8 mouse cellular contexts compared by ENCODE assay signal in the genomic region with DNA sequence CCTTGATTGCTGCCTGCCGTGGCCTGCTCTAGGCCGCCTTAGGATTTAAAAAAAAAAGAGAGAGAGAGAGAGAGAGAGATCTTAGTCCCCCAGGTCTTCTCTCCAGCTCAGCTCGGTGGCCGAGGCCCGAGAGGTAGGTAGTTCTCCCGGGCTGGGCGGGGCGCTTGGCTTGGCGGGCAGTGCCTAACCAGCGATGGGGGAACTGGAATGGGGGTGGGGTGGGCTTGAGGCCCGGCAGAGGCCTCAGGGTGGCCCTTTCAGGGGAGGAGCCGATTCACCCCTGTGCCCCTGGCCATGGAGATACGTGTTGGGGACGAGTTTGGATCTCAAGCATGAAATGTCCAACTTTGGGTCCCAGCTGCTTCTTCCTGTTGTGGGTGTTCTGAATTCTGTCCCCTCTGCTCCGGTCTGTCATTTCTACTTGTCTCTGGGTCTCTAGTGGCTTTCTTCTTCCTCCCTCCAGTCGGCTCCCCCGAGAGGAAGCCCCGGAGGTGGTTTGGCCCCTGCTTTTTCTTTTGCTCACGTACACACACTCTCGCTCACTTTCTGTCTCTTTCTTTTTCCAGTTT. TPM values are rescaled to one million over a fixed set of nuclear protein-coding genes. Genes with fewer than 3 reads are reported as not detected.
DNase-seq lines count a peak whose midpoint lies in the region; ATAC-seq and TF ChIP-seq lines count a peak whose summit lies in the region.

No protein-coding gene starts in this region.

- no peak for TF ChIP-seq POLR2A in kidney, adult 2 months (IDR thresholded peaks at IDR 0.05; ENCODE audit: low read depth, low read length)

- H3K27ac ChIP-seq in kidney, adult 2 months (ENCODE audit: insufficient read depth, low read depth, low read length), result peak overlapping the region; percentile 78
- H3K27ac ChIP-seq in lung, postnatal 0 days (ENCODE audit: low read length), result peak overlapping the region; percentile 97

- H3K9ac ChIP-seq in lung, postnatal 0 days (replicated peaks; ENCODE audit: low read depth), result peak overlapping the region; percentile 79

- peak overlapping the region; percentile 71 for H3K4me3 ChIP-seq in kidney, adult 2 months (ENCODE audit: insufficient read depth, low read depth, low read length)
- peak overlapping the region; percentile 74 for H3K4me3 ChIP-seq in lung, postnatal 0 days (ENCODE audit: low read depth, low read length)

- TF ChIP-seq CTCF in kidney, adult 2 months (conservative IDR thresholded peaks at IDR 0.05; ENCODE audit: insufficient read depth, insufficient read length, low read depth, low read length), result no peak
- no peak for TF ChIP-seq CTCF in lung, postnatal 0 days (IDR thresholded peaks at IDR 0.05)

- no peaks in the 10 kb centered on the region for H3K27me3 ChIP-seq in kidney, adult 2 months (replicated peaks; ENCODE audit: control insufficient read depth, insufficient read depth, low read length)
- no peaks in the 10 kb centered on the region for H3K27me3 ChIP-seq in lung, postnatal 0 days (replicated peaks; ENCODE audit: insufficient read depth, low read length)

- H3K4me1 ChIP-seq in kidney, adult 2 months (ENCODE audit: control insufficient read depth, insufficient read depth, low read length), result 0 out of 2 replicates have a peak, but pooled peaks cover 6% of the 10 kb centered on the region
- H3K4me1 ChIP-seq in lung, postnatal 0 days (ENCODE audit: insufficient read depth, low read depth, low read length), result peaks cover 3% of the 10 kb centered on the region

- DNase-seq in kidney, adult 18-20 months, result peak; percentile 79
- no peak for DNase-seq in kidney, adult 11 months
- DNase-seq in cerebellum, postnatal 25 days, result peak; percentile 67 to 77
- DNase-seq in gastrocnemius, postnatal 4 days (ENCODE audit: low spot score in 2 of 2), result peak; percentile 62 to 79
- peak; percentile 73 for DNase-seq in kidney, adult 2 months
- peak; percentile 75 for DNase-seq in lung, postnatal 0 days (ENCODE audit: low spot score)
- DNase-seq in ovary, postnatal 14 days (ENCODE audit: low spot score), result peak; percentile 52
- DNase-seq in layer of hippocampus, postnatal 25 days (ENCODE audit: extremely low spot score in 1 of 2, low spot score in 1 of 2), result no peak

- H3K4me2 ChIP-seq in lung, postnatal 0 days (replicated peaks; ENCODE audit: low read depth, low read length), result peak overlapping the region; percentile 97

- under 1% methylated on average over 19 of the region's 20 CpGs for WGBS in kidney, adult 2 months
- 2% methylated on average over 18 of the region's 20 CpGs for WGBS in lung, postnatal 0 days

- peak; percentile 38 for ATAC-seq in lung, postnatal 0 days

- no peaks in the 10 kb centered on the region for H3K36me3 ChIP-seq in kidney, adult 2 months (ENCODE audit: control insufficient read depth, insufficient read depth, low read length)
- peaks cover under 1% of the 10 kb centered on the region; the same call in 1 of the 2 replicates for H3K36me3 ChIP-seq in lung, postnatal 0 days (ENCODE audit: insufficient read depth, low read length)

- no peaks in the 10 kb centered on the region for H3K9me3 ChIP-seq in lung, postnatal 0 days (ENCODE audit: low read length)

- TF ChIP-seq EP300 in lung, postnatal 0 days (IDR thresholded peaks at IDR 0.05), result no peak

RNA-seq across cellular contexts. Expression of gene Tsc22d4, which starts 0.8 kb away (rescaled TPM):
- total RNA-seq in gastrocnemius, postnatal 4 days (2021), result 100 to 1,000 TPM; 162 to 187 TPM
- polyA plus RNA-seq in kidney, adult 2 months (2012; rRNA removed), result 71.2 and 78.4 TPM in 2 replicates
- 119 and 129 TPM in 2 replicates for polyA plus RNA-seq in lung, postnatal 0 days (2015; fragmentation: Nextera tagmentation; extraction: Ambion mirVana)
- 100 to 1,000 TPM; 203 to 214 TPM for total RNA-seq in layer of hippocampus, postnatal 25 days (2021)

RNA-seq across cellular contexts. Expression of gene Nyap1, which starts 5.0 kb away (rescaled TPM):
- total RNA-seq in gastrocnemius, postnatal 4 days (2021), result 1 to 10 TPM in 1 of 2 experiments, under 1 TPM in 1; 0.73 to 1.2 TPM
- 3.1 and 4.1 TPM in 2 replicates for polyA plus RNA-seq in kidney, adult 2 months (2012; rRNA removed)
- 0.51 and 0.65 TPM in 2 replicates for polyA plus RNA-seq in lung, postnatal 0 days (2015; fragmentation: Nextera tagmentation; extraction: Ambion mirVana)
- 10 to 100 TPM; 63.9 to 65.5 TPM for total RNA-seq in layer of hippocampus, postnatal 25 days (2021)

RNA-seq across cellular contexts. Expression of gene Ppp1r35, which starts 32.3 kb away (rescaled TPM):
- total RNA-seq in gastrocnemius, postnatal 4 days (2021), result 10 to 100 TPM; 14.5 to 15.8 TPM
- polyA plus RNA-seq in kidney, adult 2 months (2012; rRNA removed), result 30.6 and 36.6 TPM in 2 replicates
- polyA plus RNA-seq in lung, postnatal 0 days (2015; fragmentation: Nextera tagmentation; extraction: Ambion mirVana), result 28.8 and 29.8 TPM in 2 replicates
- total RNA-seq in layer of hippocampus, postnatal 25 days (2021), result 10 to 100 TPM; 24.7 to 26.2 TPM

RNA-seq across cellular contexts. Expression of gene Mepce, which starts 41.1 kb away (rescaled TPM):
- total RNA-seq in gastrocnemius, postnatal 4 days (2021), result 10 to 100 TPM; 25.0 to 34.2 TPM
- polyA plus RNA-seq in kidney, adult 2 months (2012; rRNA removed), result 41.0 and 42.9 TPM in 2 replicates
- 12.2 and 13.7 TPM in 2 replicates for polyA plus RNA-seq in lung, postnatal 0 days (2015; fragmentation: Nextera tagmentation; extraction: Ambion mirVana)
- total RNA-seq in layer of hippocampus, postnatal 25 days (2021), result 10 to 100 TPM; 40.1 to 42.8 TPM

RNA-seq across cellular contexts. Expression of gene Zcwpw1, which starts 41.2 kb away (rescaled TPM):
- 1 to 10 TPM; 4.3 to 5.6 TPM for total RNA-seq in gastrocnemius, postnatal 4 days (2021)
- polyA plus RNA-seq in kidney, adult 2 months (2012; rRNA removed), result 1.6 and 2.5 TPM in 2 replicates
- polyA plus RNA-seq in lung, postnatal 0 days (2015; fragmentation: Nextera tagmentation; extraction: Ambion mirVana), result 2.4 and 4.3 TPM in 2 replicates
- 1 to 10 TPM; 6.1 to 6.2 TPM for total RNA-seq in layer of hippocampus, postnatal 25 days (2021)

Comparison
In these comparisons a context has a peak if more than half of its experiments do, and no peak if none do; other contexts are left out.
1. DNase-seq: peak in kidney, adult 18-20 months (single experiment), cerebellum, postnatal 25 days (2 of 2), gastrocnemius, postnatal 4 days (2 of 2), kidney, adult 2 months (single experiment), lung, postnatal 0 days (single experiment) and ovary, postnatal 14 days (single experiment); none in kidney, adult 11 months (single experiment) and layer of hippocampus, postnatal 25 days (0 of 2).
2. RNA of gene Nyap1, which starts 5.0 kb away (total RNA-seq): 63.9 to 65.5 TPM in layer of hippocampus, postnatal 25 days; 0.73 to 1.2 TPM in gastrocnemius, postnatal 4 days; every median in the first group is over 10 times any median in the second.